Mouse (Mus musculus) brain, adult 10 weeks (tissue): ENCODE data around the gene Sgsm1. TPM values are rescaled to one million over a fixed set of nuclear protein-coding genes. Genes with fewer than 3 reads are reported as not detected.

ENCODE experiments used
- polyA plus RNA-seq: library from polyadenylated mRNA; stranded (reverse); fragments of 350-450 nt; fragmentation: Illumina TruSeq; extraction: RNeasy Lipid Tissue Mini Kit (QIAGEN cat#74804); gene quantifications from one replicate; pipeline ENCODE4 v1.2.3, GENCODE M21; 2015; ENCODE audit warnings: low read depth, low replicate concordance

Sgsm1 gene
- polyA plus RNA-seq = 60.1 TPM

GRCm38 (mm10) chr5:113310377-113311003 lies at the start of gene Sgsm1:
Gene Sgsm1, minus strand, starts transcription at chr5:113310786.

DNA sequence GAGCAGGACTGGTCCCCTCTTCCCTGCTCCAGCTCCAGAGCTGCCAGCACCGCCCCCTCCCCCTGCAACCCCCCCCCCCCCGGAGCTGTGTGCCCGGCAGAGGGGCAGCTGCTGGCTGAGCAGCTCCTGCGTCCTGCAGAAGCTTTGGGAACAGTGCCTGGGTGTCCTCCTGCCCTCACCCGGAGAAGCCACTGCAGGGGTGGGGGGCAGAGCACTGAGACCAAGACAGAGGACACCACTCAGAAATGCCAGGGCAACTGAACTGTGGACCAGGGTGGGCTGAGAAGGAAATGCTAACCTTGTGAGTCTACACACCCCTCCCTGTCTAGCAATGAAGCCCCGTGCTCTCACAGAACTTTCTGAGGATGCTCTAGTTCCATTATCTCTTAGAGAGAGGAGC lies 46.6 kb upstream of the Sgsm1 start, which contains the start of gene Aym1:
TSS of gene Aym1 (plus strand) at position 109 of the 400 bp plus-strand sequence.

DNA sequence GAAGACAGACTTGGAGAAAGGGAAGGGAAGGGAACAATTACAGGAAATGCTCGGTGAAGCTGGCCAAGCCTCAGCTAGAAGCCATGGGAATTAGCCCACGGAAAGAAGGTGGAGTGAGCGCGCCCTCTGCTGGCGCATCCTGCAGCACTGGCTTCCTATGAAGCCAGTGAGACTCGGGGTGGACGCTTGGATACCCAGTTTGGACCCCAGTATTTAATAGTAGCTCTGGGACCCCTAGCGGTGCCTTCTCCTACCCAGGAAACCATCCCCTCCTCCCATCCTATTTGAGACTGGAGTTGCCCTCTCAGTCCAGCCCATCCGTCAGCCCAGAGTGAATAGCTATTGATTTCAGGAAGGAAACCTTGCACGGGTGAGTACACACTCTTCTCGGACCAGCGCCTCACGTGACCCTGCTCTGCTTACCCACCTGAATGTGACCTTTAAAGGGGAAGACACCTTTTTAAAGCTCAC lies 83.9 kb downstream of the Sgsm1 start, which contains the start of gene Tmem211:
TSS of gene Tmem211 (plus strand) at position 278 of the 471 bp plus-strand sequence.

GRCm38 (mm10) chr5:113221147-113221865 lies 89.3 kb downstream of the Sgsm1 start, which contains the start of gene 2900026A02Rik:
Gene 2900026A02Rik, minus strand, starts transcription at chr5:113221236.

Other genes with a start within 250 kb of the Sgsm1 start
- not detected for gene Crybb2, start 240.7 kb downstream of the Sgsm1 start, polyA plus RNA-seq
- 2.1 TPM for gene Crybb3, start 229.2 kb downstream of the Sgsm1 start, polyA plus RNA-seq
- gene 2900026A02Rik, start 89.5 kb downstream of the Sgsm1 start, polyA plus RNA-seq = 19.0 TPM
- not detected for gene Tmem211, start 83.9 kb downstream of the Sgsm1 start, polyA plus RNA-seq
- gene Aym1, start 46.5 kb upstream of the Sgsm1 start, polyA plus RNA-seq = not detected
- gene Wscd2, start 179.5 kb upstream of the Sgsm1 start, polyA plus RNA-seq = 29.1 TPM